Mouse (Mus musculus): ENCODE measurements around the gene Fermt1. TPM values are rescaled to one million over a fixed set of nuclear protein-coding genes. Genes with fewer than 3 reads are reported as not detected.

Gene Fermt1
- total RNA-seq, 2 experiments from 2014 or later = not detected

DNA sequence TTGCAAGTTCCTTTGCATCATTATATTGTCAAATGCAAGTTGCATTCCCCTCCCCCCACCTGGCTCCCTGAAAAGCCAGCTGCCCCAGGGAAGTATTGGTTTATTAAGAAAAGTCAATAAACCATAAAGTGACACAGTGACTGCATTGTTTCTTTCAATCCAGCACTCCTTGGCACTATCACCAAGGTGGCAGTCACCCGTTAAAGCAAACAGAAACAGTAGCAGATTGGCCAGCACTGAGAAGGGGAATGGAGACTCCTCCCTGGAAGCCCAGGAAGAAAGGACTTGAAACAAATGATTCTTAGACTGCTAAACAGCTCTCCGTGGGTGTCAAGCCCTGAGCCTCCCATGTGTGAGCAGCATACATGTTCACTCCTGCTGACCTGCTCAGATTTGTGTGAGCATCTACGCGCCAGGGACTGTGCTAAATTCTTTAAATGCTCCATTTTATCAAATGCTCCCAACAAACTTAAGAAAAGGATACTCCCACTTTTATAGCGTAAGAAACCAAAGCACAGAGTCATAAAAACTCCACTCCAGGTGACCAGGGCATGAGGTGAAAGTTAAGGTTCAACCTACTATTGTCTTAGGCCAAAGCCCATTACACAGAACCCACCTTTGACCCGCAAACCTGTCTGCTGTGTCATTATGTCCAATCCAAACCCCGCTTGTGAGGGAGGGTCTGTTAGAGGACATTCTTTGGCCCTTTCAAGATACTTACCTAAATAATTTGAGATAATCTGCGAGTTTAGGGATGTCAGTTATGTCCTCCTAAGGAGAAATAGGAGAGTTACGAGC, 23.4 kb downstream of the Fermt1 start:
- DNase-seq = no peak

GRCm38 (mm10) chr2:132914785-132915184, 30.9 kb downstream of the Fermt1 start:
- DNase-seq = no peak

GRCm38 (mm10) chr2:132906763-132907162, 38.9 kb downstream of the Fermt1 start:
- peak; percentile 40 to 65 for DNase-seq

DNA sequence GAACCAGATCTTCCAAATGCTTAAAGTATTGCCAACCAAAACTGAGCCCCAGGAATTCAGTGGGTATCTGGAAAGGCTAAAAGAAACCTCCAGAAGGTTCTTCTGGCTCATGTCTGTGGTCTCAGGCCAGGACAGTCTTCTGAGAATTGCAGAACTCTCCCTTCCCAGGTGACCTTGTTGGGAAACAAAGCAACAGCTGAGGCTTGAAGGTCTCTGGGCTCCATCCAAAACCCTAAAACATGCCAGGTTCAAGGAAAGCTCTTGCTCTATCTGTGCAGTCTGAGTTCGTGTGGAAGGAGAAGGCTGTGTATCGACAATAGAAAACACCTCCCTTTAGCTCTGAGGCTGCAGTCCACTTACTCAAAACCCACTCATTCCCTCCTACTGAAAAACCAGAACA, 40.7 kb downstream of the Fermt1 start:
- DNase-seq = peak in 1 of 2 experiments; percentile 39

DNA sequence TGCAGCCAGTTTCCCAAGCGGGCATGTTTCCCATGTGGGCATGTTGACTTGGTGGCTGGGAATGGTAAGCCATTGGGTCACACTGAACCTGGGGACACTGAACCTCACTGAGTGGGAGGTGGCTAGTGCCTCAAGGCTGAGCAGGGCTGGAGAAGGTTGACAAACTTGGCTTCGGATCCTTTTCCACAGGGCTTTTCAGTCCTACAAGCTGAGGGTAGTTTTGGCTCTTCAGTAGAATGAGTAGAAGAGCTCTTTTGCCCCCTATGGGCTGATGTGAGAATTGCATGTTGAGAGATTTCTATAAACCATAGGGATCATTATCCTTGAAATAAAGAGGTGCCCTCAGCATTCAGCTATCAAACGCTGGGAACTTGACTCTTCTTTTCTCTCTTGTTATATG, 42.2 kb downstream of the Fermt1 start:
- DNase-seq = peak; percentile 71 to 74

- no peak for DNase-seq
Measured at GRCm38 (mm10) chr2:132902056-132902455, 43.6 kb downstream of the Fermt1 start.

- DNase-seq = peak; percentile 45 to 64
Measured at GRCm38 (mm10) chr2:132901636-132902035, 44.1 kb downstream of the Fermt1 start.

DNA sequence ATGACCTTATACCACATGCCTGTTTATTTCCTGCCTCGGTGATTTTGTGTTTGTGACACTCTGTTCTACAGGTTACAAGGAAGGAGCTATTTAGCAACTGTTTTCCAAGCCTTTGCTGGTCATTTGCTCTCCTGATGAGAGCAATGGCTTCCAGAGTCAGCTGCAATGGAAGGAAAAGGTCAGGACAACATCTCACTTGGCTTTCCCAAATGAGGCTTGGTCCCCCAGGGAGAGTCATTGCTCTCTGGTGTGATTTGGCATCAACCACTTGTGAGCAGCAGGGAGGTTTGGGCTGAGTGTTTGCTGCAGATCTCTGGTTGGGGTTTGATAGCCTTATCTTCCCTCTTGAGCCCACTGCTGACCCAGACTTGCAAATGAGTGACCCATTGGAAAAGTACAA, 45.1 kb downstream of the Fermt1 start:
- DNase-seq = peak in 1 of 2 experiments; percentile 42

- no peak for DNase-seq
Measured at GRCm38 (mm10) chr2:132898211-132898610, 47.5 kb downstream of the Fermt1 start.

- DNase-seq = no peak
Measured at GRCm38 (mm10) chr2:132893826-132894225, 51.9 kb downstream of the Fermt1 start.

GRCm38 (mm10) chr2:132885312-132885711, 60.4 kb downstream of the Fermt1 start:
- no peak for DNase-seq

DNA sequence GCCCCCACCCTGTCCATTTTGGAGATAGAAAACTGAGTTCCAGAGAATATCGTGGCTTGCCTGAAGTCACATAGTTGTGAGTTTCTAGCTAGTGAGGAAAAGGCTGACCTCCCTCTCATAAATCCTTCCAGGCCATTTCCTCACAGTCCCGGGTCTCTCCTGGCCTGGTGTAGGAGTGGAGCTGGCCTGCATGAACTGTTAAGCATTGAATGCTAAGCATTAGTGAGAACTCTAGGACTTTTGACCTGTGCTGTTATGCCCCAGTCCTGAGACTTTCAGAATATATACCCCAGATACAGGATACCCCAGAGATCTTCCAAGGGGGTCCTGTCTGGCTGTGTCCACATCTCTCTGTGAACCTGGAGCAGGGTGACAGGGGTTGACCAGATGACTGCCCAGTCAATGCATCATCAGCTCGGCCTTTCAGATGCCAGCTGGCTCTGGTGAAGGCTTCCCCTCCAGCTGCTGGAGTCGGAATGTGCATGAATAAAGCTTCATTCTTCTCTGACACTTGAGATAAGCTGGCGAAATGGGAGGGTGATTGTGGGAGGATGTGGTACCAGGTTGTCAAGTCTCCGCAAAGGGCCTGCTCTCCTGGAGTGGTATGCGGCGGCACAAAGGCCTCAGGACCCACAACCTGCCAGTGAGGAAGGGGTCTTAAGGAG, 61.3 kb downstream of the Fermt1 start:
- DNase-seq = peak; percentile 65 to 77

GRCm38 (mm10) chr2:132880844-132881645, 64.7 kb downstream of the Fermt1 start, which contains the start of gene Lrrn4:
Gene Lrrn4, minus strand, starts transcription at chr2:132880891.
- no peak for DNase-seq

GRCm38 (mm10) chr2:132879261-132880044, 66.3 kb downstream of the Fermt1 start:
- peak; percentile 53 to 65 for DNase-seq

DNA sequence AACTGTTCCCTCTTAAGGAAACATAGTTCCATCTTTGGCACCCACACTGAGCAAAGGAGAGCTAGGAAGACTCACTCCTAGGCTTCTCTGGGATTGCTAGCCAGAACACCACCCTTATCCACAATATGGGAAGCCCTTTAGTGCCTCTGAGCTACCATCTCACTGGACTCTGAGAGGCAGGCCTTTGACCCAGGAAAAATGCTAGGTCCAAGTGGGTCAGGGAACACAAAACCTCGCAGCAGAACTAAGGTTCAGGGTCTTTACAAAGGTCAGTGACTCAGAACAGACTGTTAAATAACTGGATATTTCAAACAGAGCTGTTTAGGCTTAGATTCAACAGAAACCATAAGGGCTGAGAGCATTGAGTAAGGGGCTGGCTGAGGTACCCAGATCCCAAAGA, 68.7 kb downstream of the Fermt1 start:
- peak; percentile 37 to 40 for DNase-seq

GRCm38 (mm10) chr2:132873657-132874326, 71.9 kb downstream of the Fermt1 start:
- DNase-seq = no peak

GRCm38 (mm10) chr2:132871663-132872062, 74.0 kb downstream of the Fermt1 start:
- no peak for DNase-seq

GRCm38 (mm10) chr2:132870286-132870685, 75.4 kb downstream of the Fermt1 start:
- peak; percentile 42 to 54 for DNase-seq

DNA sequence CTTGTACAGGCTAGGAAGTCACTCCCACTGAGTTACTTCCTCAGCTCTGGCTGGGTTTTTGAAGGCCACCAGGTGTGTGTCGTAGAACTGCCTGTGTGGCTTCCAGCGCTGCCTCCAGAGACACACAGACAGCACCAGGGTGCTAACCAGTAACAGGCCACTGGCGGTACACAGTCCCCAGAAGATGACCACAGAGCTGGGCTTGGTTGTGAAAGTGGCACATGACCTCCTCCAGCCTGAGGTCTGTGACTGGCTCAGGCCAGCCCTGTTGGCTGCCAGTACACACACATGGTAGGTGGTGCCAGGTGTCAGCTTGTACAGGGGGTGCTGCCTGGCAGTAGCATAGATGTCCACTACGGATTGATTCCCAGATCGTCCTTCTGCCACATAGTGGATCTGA, 76.0 kb downstream of the Fermt1 start:
- peak; percentile 53 to 74 for DNase-seq

DNA sequence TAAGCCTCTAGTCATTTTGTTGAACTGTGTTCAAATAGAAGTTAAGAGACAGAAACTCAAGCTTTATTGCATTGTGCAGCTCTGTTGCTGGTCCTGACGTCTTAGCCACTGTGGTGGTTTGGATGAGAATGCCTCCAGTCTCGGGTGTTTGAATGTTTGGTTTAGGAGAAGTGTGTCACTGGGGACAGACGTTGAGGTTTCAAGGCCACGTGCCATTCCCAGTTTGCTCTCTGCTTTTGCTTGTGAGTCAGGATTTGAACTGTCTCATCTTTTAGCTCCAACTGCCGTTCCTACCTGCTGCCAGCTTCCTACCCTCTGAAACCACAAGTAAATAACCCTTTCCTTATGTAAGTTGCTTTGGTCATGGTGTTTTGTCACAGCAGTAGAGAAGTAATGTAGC, 78.2 kb downstream of the Fermt1 start:
- DNase-seq = peak; percentile 63 to 68

DNA sequence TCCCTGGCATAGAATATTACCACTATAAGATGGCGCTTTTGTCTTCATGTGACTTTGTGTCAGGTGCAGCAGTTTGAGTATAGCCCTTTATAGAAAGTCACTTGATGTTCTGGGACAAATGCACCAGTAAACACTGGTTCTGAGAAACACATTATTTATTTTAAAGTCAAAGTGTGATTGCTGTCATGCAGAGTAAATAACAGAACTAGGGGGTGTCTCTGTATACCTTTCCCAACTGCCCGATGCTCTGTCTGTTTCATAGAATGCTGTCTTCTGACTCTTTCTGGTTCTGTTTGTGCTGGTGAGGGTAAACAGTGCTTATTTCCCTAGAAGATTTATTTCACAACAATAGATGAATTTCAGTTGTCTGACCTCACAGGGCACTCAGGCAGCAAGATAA, 82.4 kb downstream of the Fermt1 start:
- DNase-seq = no peak
